Mouse (Mus musculus): Measurements from ENCODE around the gene Olfr27. TPM values are rescaled to one million over a fixed set of nuclear protein-coding genes. Genes with fewer than 3 reads are reported as not detected.

Olfr27 gene
- polyA plus RNA-seq (2012; rRNA removed) = not detected in 2 replicates

DNA sequence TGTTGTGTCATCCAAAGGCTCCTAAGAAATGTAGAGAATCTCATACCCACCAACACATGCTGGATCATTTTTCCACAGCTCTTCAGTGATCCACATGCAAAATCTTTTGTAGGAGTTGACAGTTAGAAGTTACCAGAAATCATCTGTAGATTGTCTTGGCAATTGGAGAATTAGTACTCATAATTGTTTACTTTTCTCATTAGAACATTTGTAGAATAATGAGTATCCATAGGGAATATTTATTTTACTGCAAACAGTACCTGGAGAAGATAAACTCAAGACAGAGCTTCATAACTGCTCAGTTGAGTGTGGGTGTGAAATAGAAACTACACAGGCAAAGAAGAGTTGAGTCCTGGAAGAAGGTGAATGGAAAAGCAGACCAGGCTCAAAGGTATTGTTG lies at the start of gene Olfr27:
Gene Olfr27 (plus strand): TSS at position 301 of the 400 bp plus-strand sequence.
- DNase-seq = no peak
- H3K4me1 ChIP-seq (ENCODE audit: control insufficient read depth, insufficient read depth, low read length) = no peaks in the 10 kb centered on the region
- H3K4me3 ChIP-seq (replicated peaks; ENCODE audit: insufficient read depth, low read depth, low read length) = no peak within 1 kb of the TSS
- no peaks in the 10 kb centered on the region for H3K27me3 ChIP-seq (ENCODE audit: control insufficient read depth, insufficient read depth, low read length)
- TF ChIP-seq CTCF (IDR thresholded peaks at IDR 0.05; ENCODE audit: borderline replicate concordance, insufficient read depth, low read depth, low read length) (no peak), POLR2A (IDR thresholded peaks at IDR 0.05; ENCODE audit: borderline replicate concordance, insufficient read depth, low read length) (no peak)
- H3K27ac ChIP-seq (ENCODE audit: insufficient read depth, low read length) = no peak within 1 kb of the TSS

GRCm38 (mm10) chr9:39078787-39079186 lies 49.1 kb upstream of the Olfr27 start, which contains the start of gene Olfr938:
Gene Olfr938 (minus strand): TSS chr9:39078887.
- WGBS = 91% methylated on average over 2 of the region's 2 CpGs
- no peak for DNase-seq
- Histone ChIP-seq H3K4me3 (replicated peaks; ENCODE audit: insufficient read depth, low read depth, low read length) (no peak within 1 kb of the TSS), H3K4me1 (ENCODE audit: control insufficient read depth, insufficient read depth, low read length) (no peaks in the 10 kb centered on the region), H3K27ac (ENCODE audit: insufficient read depth, low read length) (no peak within 1 kb of the TSS), H3K27me3 (ENCODE audit: control insufficient read depth, insufficient read depth, low read length) (no peaks in the 10 kb centered on the region)
- no peak for TF ChIP-seq CTCF (IDR thresholded peaks at IDR 0.05; ENCODE audit: borderline replicate concordance, insufficient read depth, low read depth, low read length)
- TF ChIP-seq POLR2A (IDR thresholded peaks at IDR 0.05; ENCODE audit: borderline replicate concordance, insufficient read depth, low read length) = no peak

GRCm38 (mm10) chr9:39127326-39127725 lies 605 bp upstream of the Olfr27 start:
- 75% methylated on average over 1 of the region's 1 CpGs for WGBS
- no peak for DNase-seq
- Histone ChIP-seq H3K4me1 (ENCODE audit: control insufficient read depth, insufficient read depth, low read length) (no peaks in the 10 kb centered on the region), H3K27me3 (ENCODE audit: control insufficient read depth, insufficient read depth, low read length) (no peaks in the 10 kb centered on the region), H3K27ac (ENCODE audit: insufficient read depth, low read length) (no peak overlapping the region), H3K4me3 (replicated peaks; ENCODE audit: insufficient read depth, low read depth, low read length) (no peak overlapping the region)
- TF ChIP-seq CTCF (IDR thresholded peaks at IDR 0.05; ENCODE audit: borderline replicate concordance, insufficient read depth, low read depth, low read length) (no peak), POLR2A (IDR thresholded peaks at IDR 0.05; ENCODE audit: borderline replicate concordance, insufficient read depth, low read length) (no peak)

- H3K4me1 ChIP-seq (ENCODE audit: control insufficient read depth, insufficient read depth, low read length) = no peaks in the 10 kb centered on the region
- no peak overlapping the region for H3K4me3 ChIP-seq (replicated peaks; ENCODE audit: insufficient read depth, low read depth, low read length)
- no peaks in the 10 kb centered on the region for H3K27me3 ChIP-seq (ENCODE audit: control insufficient read depth, insufficient read depth, low read length)
- no peak for TF ChIP-seq POLR2A (IDR thresholded peaks at IDR 0.05; ENCODE audit: borderline replicate concordance, insufficient read depth, low read length)
- TF ChIP-seq CTCF (IDR thresholded peaks at IDR 0.05; ENCODE audit: borderline replicate concordance, insufficient read depth, low read depth, low read length) = no peak
- DNase-seq = no peak
- 59% methylated on average over 1 of the region's 1 CpGs for WGBS
- H3K27ac ChIP-seq (ENCODE audit: insufficient read depth, low read length) = no peak overlapping the region
Observed at GRCm38 (mm10) chr9:39152401-39152800, 24.5 kb downstream of the Olfr27 start.

- no peak for DNase-seq
- no peak within 1 kb of the TSS for H3K4me3 ChIP-seq (replicated peaks; ENCODE audit: insufficient read depth, low read depth, low read length)
- no peaks in the 10 kb centered on the region for H3K4me1 ChIP-seq (ENCODE audit: control insufficient read depth, insufficient read depth, low read length)
Observed at GRCm38 (mm10) chr9:39166004-39166403, 38.1 kb downstream of the Olfr27 start, which contains the start of gene Olfr943. Gene Olfr943 (plus strand): TSS chr9:39166304.

More at GRCm38 (mm10) chr9:39166004-39166403, 38.1 kb downstream of the Olfr27 start, which contains the start of gene Olfr943:
- H3K27ac ChIP-seq (ENCODE audit: insufficient read depth, low read length) = no peak within 1 kb of the TSS
- H3K27me3 ChIP-seq (ENCODE audit: control insufficient read depth, insufficient read depth, low read length) = no peaks in the 10 kb centered on the region
- TF ChIP-seq POLR2A (IDR thresholded peaks at IDR 0.05; ENCODE audit: borderline replicate concordance, insufficient read depth, low read length) = no peak
- no peak for TF ChIP-seq CTCF (IDR thresholded peaks at IDR 0.05; ENCODE audit: borderline replicate concordance, insufficient read depth, low read depth, low read length)
- WGBS = 94% methylated on average over 5 of the region's 5 CpGs

Other genes starting within 250 kb of the Olfr27 start
- gene Olfr930, start 198.3 kb upstream of the Olfr27 start, polyA plus RNA-seq (2012; rRNA removed) = not detected in 2 replicates
- gene Olfr933, start 155.8 kb upstream of the Olfr27 start, polyA plus RNA-seq (2012; rRNA removed) = not detected in 2 replicates
- gene Olfr934, start 139.8 kb upstream of the Olfr27 start, polyA plus RNA-seq (2012; rRNA removed) = not detected in 2 replicates
- gene Olfr935, start 128.4 kb upstream of the Olfr27 start, polyA plus RNA-seq (2012; rRNA removed) = not detected in 2 replicates
- gene Olfr146, start 104.8 kb upstream of the Olfr27 start, polyA plus RNA-seq (2012; rRNA removed) = not detected in 2 replicates
- gene Olfr937, start 63.2 kb upstream of the Olfr27 start, polyA plus RNA-seq (2012; rRNA removed) = not detected in 2 replicates
- gene Olfr938, start 49.2 kb upstream of the Olfr27 start, polyA plus RNA-seq (2012; rRNA removed) = not detected in 2 replicates
- gene Olfr943, start 38.2 kb downstream of the Olfr27 start, polyA plus RNA-seq (2012; rRNA removed) = not detected in 2 replicates
- not detected in 2 replicates for gene Olfr944, start 73.8 kb downstream of the Olfr27 start, polyA plus RNA-seq (2012; rRNA removed)
- not detected in 2 replicates for gene Olfr1537, start 121.9 kb downstream of the Olfr27 start, polyA plus RNA-seq (2012; rRNA removed)
- gene Olfr945, start 148.7 kb downstream of the Olfr27 start, polyA plus RNA-seq (2012; rRNA removed) = not detected in 2 replicates
- gene Olfr948, start 197.9 kb downstream of the Olfr27 start, polyA plus RNA-seq (2012; rRNA removed) = not detected in 2 replicates